Mouse (Mus musculus) lung, adult 2 months (tissue): Measurements from ENCODE around the gene Snx5.

Experiments
- CTCF ChIP-seq: fragments of 200-500 bp; IDR thresholded peaks from 2 replicates; pipeline ENCODE4 v1.5.1; 2011; ENCODE audit warnings: mild to moderate bottlenecking, low read length, control low read depth; ENCODE audit not compliant: insufficient read depth
- POLR2A ChIP-seq: fragments of 200-500 bp; IDR thresholded peaks from 2 replicates; pipeline ENCODE4 v1.6.1; 2011; ENCODE audit warnings: low read depth, mild to moderate bottlenecking, control low read depth, low read length, borderline replicate concordance; ENCODE audit errors: extremely low read depth

DNA sequence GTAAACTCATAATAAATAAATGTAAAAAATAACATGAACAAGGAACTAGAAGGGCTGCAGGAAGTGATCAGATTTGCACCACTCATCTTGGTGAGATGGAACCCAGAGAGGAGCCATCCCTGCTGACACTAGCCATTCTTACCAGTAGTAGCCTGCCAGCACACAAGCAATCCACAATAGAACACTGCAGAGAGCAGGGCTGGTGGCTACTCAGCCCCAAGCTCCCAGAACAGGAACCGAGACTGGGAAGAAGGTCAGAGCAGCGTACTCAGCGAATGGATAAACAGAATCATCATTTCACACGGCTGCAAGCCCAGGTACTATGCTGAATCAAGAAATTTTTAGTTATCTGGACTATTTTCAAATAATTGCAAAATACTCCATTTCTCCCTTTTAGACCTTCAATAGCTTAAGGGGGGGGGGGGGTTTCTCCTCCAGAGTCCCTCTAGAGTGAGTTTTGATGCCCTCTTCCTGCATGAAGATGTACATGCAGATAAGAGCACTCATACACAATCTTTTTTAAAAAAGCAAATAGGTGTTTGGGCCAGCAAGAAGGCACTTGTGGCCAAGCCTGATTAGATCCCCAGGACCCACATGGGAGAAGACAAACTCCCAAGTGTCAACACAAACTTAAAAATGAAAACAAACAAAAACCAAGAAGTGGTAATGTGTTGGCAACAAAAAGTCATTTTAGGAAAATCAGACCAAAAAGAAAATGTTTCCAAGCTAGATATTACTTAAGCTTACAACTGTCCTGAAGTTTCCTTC, 4.6 kb downstream of the Snx5 start:
- TF ChIP-seq CTCF (no peak), POLR2A (no peak)
